Mouse (Mus musculus): Measurements from ENCODE around the gene Gm16223. TPM values are rescaled to one million over a fixed set of nuclear protein-coding genes. Genes with fewer than 3 reads are reported as not detected.

Gene Gm16223
- total RNA-seq, 1 experiment, result 0.09 TPM

DNA sequence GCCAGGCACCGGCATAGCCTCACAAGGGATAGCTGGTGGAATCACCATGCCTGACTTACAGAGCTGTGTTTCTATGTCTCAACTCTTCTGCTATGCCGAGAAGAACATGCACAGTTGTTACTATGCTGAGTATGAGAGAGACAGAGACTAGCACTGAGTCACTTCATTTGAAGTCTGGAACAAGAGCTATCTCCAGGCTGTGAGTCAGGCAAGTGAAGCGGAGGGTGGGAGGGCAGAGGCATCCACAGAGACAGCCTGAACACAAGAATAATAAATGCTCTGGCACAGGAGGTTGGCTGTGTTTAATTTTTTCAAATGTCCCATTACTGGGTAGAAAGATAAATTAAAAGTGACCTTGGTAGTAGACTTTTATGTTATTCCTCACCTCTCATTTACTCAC lies 100.3 kb downstream of the Gm16223 start:
- no peaks in the 10 kb centered on the region for H3K9me3 ChIP-seq (ENCODE audit: control insufficient read depth, insufficient read depth, low read depth, low read length)
- no peak for TF ChIP-seq ZC3H11A (IDR thresholded peaks at IDR 0.05; ENCODE audit: borderline replicate concordance, low read depth, low read length)
- TF ChIP-seq CHD2 (IDR thresholded peaks at IDR 0.05; ENCODE audit: low read depth, low read length), result no peak
- no peak for TF ChIP-seq HCFC1 (IDR thresholded peaks at IDR 0.05; ENCODE audit: borderline replicate concordance, insufficient read depth, low read length)
- TF ChIP-seq MAFK (IDR thresholded peaks at IDR 0.05; ENCODE audit: insufficient read depth, low read depth, low read length), result no peak
- no peak for TF ChIP-seq ZNF384 (IDR thresholded peaks at IDR 0.05; ENCODE audit: low read depth, low read length)
- no peak for DNase-seq (ENCODE audit: low read depth, low spot score)
- no peak overlapping the region for H3K4me3 ChIP-seq (ENCODE audit: insufficient read depth in 1 of 2, low read depth in 1 of 2, low read length in 2 of 2, poor library complexity in 1 of 2, severe bottlenecking in 1 of 2)
- no peak overlapping the region for H3K9ac ChIP-seq (ENCODE audit: insufficient read depth, low read depth, low read length, poor library complexity, severe bottlenecking)
- in situ Hi-C loops (cut with MboI; ENCODE audit: low sequenced_read_pairs in 2 of 2, unreplicated experiment in 2 of 2), result no loop called here
- H3K4me1 ChIP-seq (ENCODE audit: control insufficient read depth in 2 of 2, insufficient read depth in 2 of 2, low read length in 2 of 2, poor library complexity in 1 of 2), result no peaks in the 10 kb centered on the region
- H3K36me3 ChIP-seq (ENCODE audit: control insufficient read depth, insufficient read depth, low read length, poor library complexity, severe bottlenecking), result no peaks in the 10 kb centered on the region
- no peak overlapping the region for H3K27ac ChIP-seq (ENCODE audit: insufficient read depth, low read depth, low read length, poor library complexity, severe bottlenecking)

GRCm38 (mm10) chr5:42168785-42169184 lies 101.0 kb downstream of the Gm16223 start:
- Histone ChIP-seq H3K9ac (ENCODE audit: insufficient read depth, low read depth, low read length, poor library complexity, severe bottlenecking) (no peak overlapping the region), H3K36me3 (ENCODE audit: control insufficient read depth, insufficient read depth, low read length, poor library complexity, severe bottlenecking) (no peaks in the 10 kb centered on the region), H3K4me3 (ENCODE audit: insufficient read depth in 1 of 2, low read depth in 1 of 2, low read length in 2 of 2, poor library complexity in 1 of 2, severe bottlenecking in 1 of 2) (no peak overlapping the region), H3K27ac (ENCODE audit: insufficient read depth, low read depth, low read length, poor library complexity, severe bottlenecking) (no peak overlapping the region), H3K4me1 (ENCODE audit: control insufficient read depth in 2 of 2, insufficient read depth in 2 of 2, low read length in 2 of 2, poor library complexity in 1 of 2) (no peaks in the 10 kb centered on the region), H3K9me3 (ENCODE audit: control insufficient read depth, insufficient read depth, low read depth, low read length) (no peaks in the 10 kb centered on the region)
- TF ChIP-seq ZC3H11A (IDR thresholded peaks at IDR 0.05; ENCODE audit: borderline replicate concordance, low read depth, low read length), result no peak
- TF ChIP-seq ZNF384 (IDR thresholded peaks at IDR 0.05; ENCODE audit: low read depth, low read length), result no peak
- TF ChIP-seq MAFK (IDR thresholded peaks at IDR 0.05; ENCODE audit: insufficient read depth, low read depth, low read length), result no peak
- in situ Hi-C loops (cut with MboI; ENCODE audit: low sequenced_read_pairs in 2 of 2, unreplicated experiment in 2 of 2), result no loop called here
- DNase-seq (ENCODE audit: low read depth, low spot score), result no peak

GRCm38 (mm10) chr5:42174109-42174508 lies 106.3 kb downstream of the Gm16223 start:
- Histone ChIP-seq H3K9ac (ENCODE audit: insufficient read depth, low read depth, low read length, poor library complexity, severe bottlenecking) (no peak overlapping the region), H3K4me3 (ENCODE audit: insufficient read depth in 1 of 2, low read depth in 1 of 2, low read length in 2 of 2, poor library complexity in 1 of 2, severe bottlenecking in 1 of 2) (no peak overlapping the region), H3K4me1 (ENCODE audit: control insufficient read depth in 2 of 2, insufficient read depth in 2 of 2, low read length in 2 of 2, poor library complexity in 1 of 2) (no peaks in the 10 kb centered on the region), H3K9me3 (ENCODE audit: control insufficient read depth, insufficient read depth, low read depth, low read length) (no peaks in the 10 kb centered on the region), H3K36me3 (ENCODE audit: control insufficient read depth, insufficient read depth, low read length, poor library complexity, severe bottlenecking) (no peaks in the 10 kb centered on the region), H3K27ac (ENCODE audit: insufficient read depth, low read depth, low read length, poor library complexity, severe bottlenecking) (no peak overlapping the region)
- no peak for DNase-seq (ENCODE audit: low read depth, low spot score)
- in situ Hi-C loops (cut with MboI; ENCODE audit: low sequenced_read_pairs in 2 of 2, unreplicated experiment in 2 of 2), result no loop called here
- TF ChIP-seq HCFC1 (IDR thresholded peaks at IDR 0.05; ENCODE audit: borderline replicate concordance, insufficient read depth, low read length) (no peak), ZNF384 (IDR thresholded peaks at IDR 0.05; ENCODE audit: low read depth, low read length) (no peak), MAFK (IDR thresholded peaks at IDR 0.05; ENCODE audit: insufficient read depth, low read depth, low read length) (no peak), CHD2 (IDR thresholded peaks at IDR 0.05; ENCODE audit: low read depth, low read length) (no peak), ZC3H11A (IDR thresholded peaks at IDR 0.05; ENCODE audit: borderline replicate concordance, low read depth, low read length) (no peak)

DNA sequence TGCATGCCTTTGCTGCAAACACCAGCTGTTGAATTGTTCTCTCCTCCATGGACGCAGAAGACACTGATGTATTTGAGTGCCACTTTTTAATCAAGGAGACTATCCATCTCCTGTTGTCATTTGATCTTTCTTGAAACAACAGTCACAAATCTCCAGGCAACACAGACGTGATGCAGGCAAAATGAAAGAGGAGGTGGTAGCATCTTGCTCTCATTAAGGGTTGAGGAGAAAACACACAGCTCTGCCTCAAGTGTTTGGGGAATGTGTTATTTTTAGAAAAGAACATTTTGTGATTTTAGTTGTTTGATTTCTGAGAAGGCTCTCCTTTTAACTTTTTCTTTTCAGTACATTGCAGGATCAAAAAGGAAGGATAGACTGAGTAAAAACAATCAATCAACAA lies 107.7 kb downstream of the Gm16223 start:
- Histone ChIP-seq H3K9ac (ENCODE audit: insufficient read depth, low read depth, low read length, poor library complexity, severe bottlenecking) (no peak overlapping the region), H3K36me3 (ENCODE audit: control insufficient read depth, insufficient read depth, low read length, poor library complexity, severe bottlenecking) (no peaks in the 10 kb centered on the region), H3K27ac (ENCODE audit: insufficient read depth, low read depth, low read length, poor library complexity, severe bottlenecking) (no peak overlapping the region), H3K9me3 (ENCODE audit: control insufficient read depth, insufficient read depth, low read depth, low read length) (no peaks in the 10 kb centered on the region), H3K4me3 (ENCODE audit: insufficient read depth in 1 of 2, low read depth in 1 of 2, low read length in 2 of 2, poor library complexity in 1 of 2, severe bottlenecking in 1 of 2) (no peak overlapping the region), H3K4me1 (ENCODE audit: control insufficient read depth in 2 of 2, insufficient read depth in 2 of 2, low read length in 2 of 2, poor library complexity in 1 of 2) (no peaks in the 10 kb centered on the region)
- TF ChIP-seq CHD2 (IDR thresholded peaks at IDR 0.05; ENCODE audit: low read depth, low read length), result no peak
- no peak for TF ChIP-seq MAFK (IDR thresholded peaks at IDR 0.05; ENCODE audit: insufficient read depth, low read depth, low read length)
- TF ChIP-seq ZNF384 (IDR thresholded peaks at IDR 0.05; ENCODE audit: low read depth, low read length), result no peak
- no peak for TF ChIP-seq ZC3H11A (IDR thresholded peaks at IDR 0.05; ENCODE audit: borderline replicate concordance, low read depth, low read length)
- TF ChIP-seq HCFC1 (IDR thresholded peaks at IDR 0.05; ENCODE audit: borderline replicate concordance, insufficient read depth, low read length), result no peak
- in situ Hi-C loops (cut with MboI; ENCODE audit: low sequenced_read_pairs in 2 of 2, unreplicated experiment in 2 of 2), result loop anchor here in 1 of 2 experiments (25.0 kb wide), 1 partner anchor 288 kb away; no protein-coding TSS in a partner anchor
- DNase-seq (ENCODE audit: low read depth, low spot score), result no peak

DNA sequence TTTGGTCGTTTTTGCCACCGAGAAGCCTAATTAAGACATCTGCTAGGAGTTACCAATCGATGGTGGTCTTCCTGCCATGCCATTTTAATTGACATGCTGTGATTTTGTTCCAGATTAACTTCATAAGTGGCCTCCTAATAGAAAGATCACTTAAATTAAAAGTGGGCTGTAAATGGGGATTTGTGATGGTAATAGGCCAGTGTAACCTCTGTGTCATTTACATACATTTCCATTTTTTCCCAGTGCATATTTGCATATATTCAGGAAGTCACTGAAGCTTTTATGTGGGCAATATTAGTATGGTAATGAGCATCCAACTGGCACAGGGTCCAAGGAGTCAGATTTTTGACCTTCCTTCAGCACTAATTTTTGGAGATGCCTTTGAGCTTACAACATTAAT lies 130.7 kb downstream of the Gm16223 start:
- Histone ChIP-seq H3K9ac (ENCODE audit: insufficient read depth, low read depth, low read length, poor library complexity, severe bottlenecking) (no peak overlapping the region), H3K9me3 (ENCODE audit: control insufficient read depth, insufficient read depth, low read depth, low read length) (no peaks in the 10 kb centered on the region), H3K27ac (ENCODE audit: insufficient read depth, low read depth, low read length, poor library complexity, severe bottlenecking) (no peak overlapping the region), H3K4me1 (ENCODE audit: control insufficient read depth in 2 of 2, insufficient read depth in 2 of 2, low read length in 2 of 2, poor library complexity in 1 of 2) (no peaks in the 10 kb centered on the region), H3K36me3 (ENCODE audit: control insufficient read depth, insufficient read depth, low read length, poor library complexity, severe bottlenecking) (no peaks in the 10 kb centered on the region), H3K4me3 (ENCODE audit: insufficient read depth in 1 of 2, low read depth in 1 of 2, low read length in 2 of 2, poor library complexity in 1 of 2, severe bottlenecking in 1 of 2) (no peak overlapping the region)
- DNase-seq (ENCODE audit: low read depth, low spot score), result no peak
- in situ Hi-C loops (cut with MboI; ENCODE audit: low sequenced_read_pairs in 2 of 2, unreplicated experiment in 2 of 2), result loop anchor here in 1 of 2 experiments (25.0 kb wide), 1 partner anchor 311 kb away; no protein-coding TSS in a partner anchor
- TF ChIP-seq HCFC1 (IDR thresholded peaks at IDR 0.05; ENCODE audit: borderline replicate concordance, insufficient read depth, low read length) (no peak), CHD2 (IDR thresholded peaks at IDR 0.05; ENCODE audit: low read depth, low read length) (no peak), ZC3H11A (IDR thresholded peaks at IDR 0.05; ENCODE audit: borderline replicate concordance, low read depth, low read length) (no peak), ZNF384 (IDR thresholded peaks at IDR 0.05; ENCODE audit: low read depth, low read length) (no peak), MAFK (IDR thresholded peaks at IDR 0.05; ENCODE audit: insufficient read depth, low read depth, low read length) (no peak)

All from ES-E14 (cell line).